Mouse (Mus musculus) heart, adult 2 months (tissue): ENCODE data around the gene Ppp1r21. TPM values are rescaled to one million over a fixed set of nuclear protein-coding genes. Genes with fewer than 3 reads are reported as not detected.
A peak's percentile ranks its signal among the peaks of the same experiment; 100 is the strongest.

Experiments used
- DNase-seq, 2 experiments: peaks; one replicate each; pipeline ENCODE4 v3.0.0; 2021
- H3K27ac ChIP-seq: fragments of 200-600 bp; 2 replicates; pipeline ENCODE4 v1.8.1; 2022
- H3K27me3 ChIP-seq: fragments of 200-500 bp; 2 replicates; pipeline ENCODE4 v1.6.1; 2012; ENCODE audit warnings: mild to moderate bottlenecking, low read length, inconsistent platforms, mixed read lengths; ENCODE audit not compliant: control insufficient read depth, insufficient read depth
- H3K36me3 ChIP-seq: fragments of 200-500 bp; 2 replicates; pipeline ENCODE4 v1.6.1; 2012; ENCODE audit warnings: low read length, inconsistent platforms; ENCODE audit not compliant: control insufficient read depth, insufficient read depth
- H3K4me1 ChIP-seq: fragments of 200-500 bp; 2 replicates; pipeline ENCODE4 v1.6.1; 2011; ENCODE audit warnings: low read length; ENCODE audit not compliant: control insufficient read depth, insufficient read depth
- H3K4me3 ChIP-seq: fragments of 200-600 bp; 2 replicates; pipeline ENCODE4 v1.8.1; 2022
- H3K79me2 ChIP-seq: fragments of 200-500 bp; replicated peaks from 2 replicates; pipeline ENCODE4 v1.6.1; 2012; ENCODE audit warnings: mild to moderate bottlenecking, inconsistent platforms, low read length, moderate library complexity, mixed read lengths; ENCODE audit not compliant: control insufficient read depth, insufficient read depth
- H3K9ac ChIP-seq: fragments of 200-500 bp; 2 replicates; pipeline ENCODE4 v1.6.1; 2012; ENCODE audit warnings: low read depth, mild to moderate bottlenecking, control low read depth, inconsistent platforms, low read length, mixed read lengths
- CTCF ChIP-seq: fragments of 200-600 bp; IDR thresholded peaks from 2 replicates; pipeline ENCODE4 v1.8.1; 2022; ENCODE audit warnings: antibody characterized with exemption, mild to moderate bottlenecking, moderate library complexity
- EP300 ChIP-seq: fragments of 200-500 bp; IDR thresholded peaks from 2 replicates; pipeline ENCODE4 v1.6.1; 2011; ENCODE audit warnings: low read depth, low read length, control low read depth; ENCODE audit not compliant: insufficient read depth
- POLR2A ChIP-seq: fragments of 200-500 bp; IDR thresholded peaks from 2 replicates; pipeline ENCODE4 v1.6.1; 2011; ENCODE audit warnings: mild to moderate bottlenecking, low read depth, low read length, control low read depth; ENCODE audit not compliant: insufficient read depth
- WGBS: fragments of 180-500 bp; shearing (Covaris S2); methylation state at CpG from one replicate; pipeline ENCODE4 v1.1.7; 2018; 5-methylcytosine and 5-hydroxymethylcytosine counted together
- intact Hi-C: fragments of 180-260 bp; cut with DNase I; formaldehyde crosslinking; loops from one replicate; pipeline ENCODE4 v1.15.1; 2025
- polyA plus RNA-seq: library from polyadenylated mRNA; depleted of rRNA; stranded (reverse); fragments of >200 nt; gene quantifications from 2 replicates; pipeline ENCODE4 v1.2.3, GENCODE M21; 2012
- total RNA-seq, 2 experiments: library from RNA; stranded (reverse); gene quantifications; 2 replicates each; pipeline ENCODE4 v1.2.3; 2021

The Ppp1r21 gene
- total and polyA plus RNA-seq, 3 experiments, result 8.8 to 9.9 (median 9.2) TPM

GRCm38 (mm10) chr17:88613721-88614120 lies 83.8 kb downstream of the Ppp1r21 start:
- WGBS, result 88% methylated on average over 3 of the region's 3 CpGs
- no peak overlapping the region for H3K27ac ChIP-seq

DNA sequence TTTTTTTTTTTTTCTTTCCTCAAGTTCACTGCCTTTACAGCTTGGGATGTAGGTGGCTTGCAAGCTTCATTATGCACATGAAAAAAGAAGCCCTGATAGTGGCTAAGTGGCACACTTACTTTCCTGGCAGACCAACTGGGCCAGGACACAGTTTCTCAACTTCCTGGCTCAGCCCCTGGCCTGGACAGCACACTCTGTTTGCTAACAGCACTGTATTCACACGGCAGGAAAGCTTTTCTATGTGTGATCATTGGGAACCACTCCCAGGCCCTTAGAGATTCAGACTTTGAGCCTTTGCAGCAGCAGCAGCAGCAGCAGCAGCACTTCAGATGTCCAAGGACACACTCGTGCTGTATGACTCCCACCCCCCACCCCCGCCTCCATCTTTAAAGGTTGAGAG lies 84.3 kb downstream of the Ppp1r21 start:
- intact Hi-C loops, result no loop called here
- no peaks in the 10 kb centered on the region for H3K27me3 ChIP-seq
- peak in 1 of 2 experiments; percentile 56 for DNase-seq
- H3K4me1 ChIP-seq, result peaks cover 8% of the 10 kb centered on the region
- peaks cover 2% of the 10 kb centered on the region; the same call in 1 of the 2 replicates for H3K79me2 ChIP-seq
- whole genome bisulfite sequencing, result 19% methylated on average over 3 of the region's 3 CpGs
- H3K4me3 ChIP-seq, result no peak overlapping the region
- TF ChIP-seq EP300 (peak; percentile 77; the same call in 1 of the 2 replicates), CTCF (no peak), POLR2A (no peak)
- H3K9ac ChIP-seq, result no peak overlapping the region
- H3K27ac ChIP-seq, result no peak overlapping the region
- H3K36me3 ChIP-seq, result peaks cover 2% of the 10 kb centered on the region

More at GRCm38 (mm10) chr17:88613721-88614120, 83.8 kb downstream of the Ppp1r21 start:
- Histone ChIP-seq H3K36me3 (peaks cover 2% of the 10 kb centered on the region), H3K4me3 (no peak overlapping the region), H3K79me2 (peaks cover 2% of the 10 kb centered on the region; the same call in 1 of the 2 replicates), H3K9ac (no peak overlapping the region), H3K27me3 (no peaks in the 10 kb centered on the region), H3K4me1 (peaks cover 8% of the 10 kb centered on the region)
- no peak for TF ChIP-seq POLR2A
- TF ChIP-seq CTCF, result no peak
- no peak for TF ChIP-seq EP300
- DNase-seq, result no peak
- intact Hi-C loops, result no loop called here

DNA sequence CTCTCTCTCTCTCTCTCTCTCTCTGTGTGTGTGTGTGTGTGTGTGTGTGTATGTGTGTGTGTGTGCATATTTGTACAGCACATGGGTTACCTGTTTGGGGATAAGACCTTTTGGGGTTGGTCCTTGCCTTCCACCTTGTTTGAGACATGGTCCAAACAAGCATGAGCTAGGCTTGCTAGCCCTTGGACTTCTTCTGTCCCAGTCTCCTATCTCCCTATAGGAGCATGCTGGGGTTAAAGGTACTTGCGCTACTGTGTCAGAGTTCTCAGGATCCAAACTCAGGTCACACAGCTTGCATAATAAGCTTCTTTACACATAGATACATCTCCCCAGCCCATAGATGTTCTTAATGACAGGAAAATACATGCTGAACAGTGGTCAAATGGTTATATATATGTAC lies 84.8 kb downstream of the Ppp1r21 start:
- peaks cover 2% of the 10 kb centered on the region; the same call in 1 of the 2 replicates for H3K79me2 ChIP-seq
- H3K36me3 ChIP-seq, result peaks cover 2% of the 10 kb centered on the region
- H3K27me3 ChIP-seq, result no peaks in the 10 kb centered on the region
- TF ChIP-seq POLR2A, result no peak
- no peak for DNase-seq
- peaks cover 8% of the 10 kb centered on the region for H3K4me1 ChIP-seq
- no peak overlapping the region for H3K4me3 ChIP-seq
- WGBS, result 97% methylated on average over 1 of the region's 1 CpGs
- H3K27ac ChIP-seq, result no peak overlapping the region
- intact Hi-C loops, result no loop called here
- H3K9ac ChIP-seq, result no peak overlapping the region

- no peak for DNase-seq
- Histone ChIP-seq H3K36me3 (peaks cover 2% of the 10 kb centered on the region), H3K27ac (no peak overlapping the region), H3K79me2 (peaks cover 2% of the 10 kb centered on the region; the same call in 1 of the 2 replicates), H3K27me3 (no peaks in the 10 kb centered on the region), H3K4me1 (peaks cover 7% of the 10 kb centered on the region), H3K4me3 (no peak overlapping the region), H3K9ac (no peak overlapping the region)
- 87% methylated on average over 1 of the region's 1 CpGs for WGBS
- intact Hi-C loops, result no loop called here
- TF ChIP-seq EP300 (no peak), CTCF (no peak), POLR2A (no peak)
These were observed 85.7 kb downstream of the Ppp1r21 start for GRCm38 (mm10) chr17:88615492-88616155.

DNA sequence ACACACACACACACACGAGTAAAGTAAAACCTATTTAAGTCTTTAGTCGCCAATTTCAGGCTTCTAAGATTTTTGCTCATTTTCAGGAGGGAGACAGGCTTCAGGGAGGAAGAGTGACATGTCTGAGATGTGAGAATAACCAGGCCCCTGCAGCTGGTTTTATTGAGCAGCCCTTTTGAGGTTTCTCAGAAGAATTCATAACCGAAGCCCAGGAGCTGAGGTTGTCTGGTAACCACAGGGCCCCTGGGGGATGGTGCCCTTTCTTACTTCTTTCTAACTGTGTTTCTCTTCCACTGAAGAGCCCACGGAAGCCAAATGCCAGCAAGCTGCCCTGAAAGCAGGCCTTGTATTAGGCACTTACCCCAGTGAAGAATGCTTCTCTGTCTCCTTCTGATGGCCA lies 91.0 kb downstream of the Ppp1r21 start:
- H3K9ac ChIP-seq, result no peak overlapping the region
- intact Hi-C loops, result no loop called here
- no peak overlapping the region for H3K27ac ChIP-seq
- WGBS, result 76% methylated on average over 4 of the region's 4 CpGs
- no peak overlapping the region for H3K4me3 ChIP-seq
- TF ChIP-seq CTCF, result no peak
- TF ChIP-seq EP300, result no peak
- no peak for TF ChIP-seq POLR2A
- no peaks in the 10 kb centered on the region for H3K36me3 ChIP-seq
- H3K27me3 ChIP-seq, result no peaks in the 10 kb centered on the region
- no peaks in the 10 kb centered on the region; the same call in 1 of the 2 replicates for H3K79me2 ChIP-seq
- DNase-seq, result no peak
- peaks cover 4% of the 10 kb centered on the region for H3K4me1 ChIP-seq

DNA sequence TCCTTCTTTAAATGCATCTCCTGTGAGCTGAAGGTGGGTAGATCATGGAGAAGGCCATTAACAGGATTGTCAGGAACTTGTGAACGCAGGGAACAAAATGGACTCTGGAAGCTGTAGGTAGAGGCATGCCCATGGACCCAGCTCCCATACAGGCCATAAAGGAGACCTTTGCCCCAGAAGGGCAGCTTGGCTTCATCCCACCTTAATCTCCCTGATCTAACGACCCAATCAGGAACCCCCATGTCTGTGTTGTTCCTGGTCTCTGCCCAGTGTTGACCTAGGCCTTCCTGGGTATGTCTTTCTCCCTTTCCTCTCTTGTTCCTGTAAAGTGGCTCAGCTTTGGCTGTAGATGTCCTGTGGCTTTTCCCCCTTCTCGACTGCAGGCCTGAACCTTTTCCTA lies 91.5 kb downstream of the Ppp1r21 start:
- Histone ChIP-seq H3K9ac (no peak overlapping the region), H3K4me3 (no peak overlapping the region), H3K27me3 (no peaks in the 10 kb centered on the region), H3K36me3 (no peaks in the 10 kb centered on the region), H3K27ac (no peak overlapping the region), H3K4me1 (peaks cover 5% of the 10 kb centered on the region), H3K79me2 (no peaks in the 10 kb centered on the region; the same call in 1 of the 2 replicates)
- DNase-seq, result no peak
- intact Hi-C loops, result no loop called here
- TF ChIP-seq EP300, result no peak
- TF ChIP-seq CTCF, result no peak
- no peak for TF ChIP-seq POLR2A
- WGBS, result 79% methylated on average over 3 of the region's 3 CpGs
